Mouse (Mus musculus) right cerebral cortex, postnatal 36 days (tissue): ENCODE data around the gene Nepn.
A peak's percentile ranks its signal among the peaks of the same experiment; 100 is the strongest.

Experiments used
- DNase-seq, 2 experiments: peaks; one replicate each; pipeline ENCODE4 v3.0.0; 2022; ENCODE audit warnings: low spot score in 2 of 2, mixed read lengths in 1 of 2

The Nepn gene

GRCm38 (mm10) chr10:52405160-52405559, 16.4 kb downstream of the Nepn start:
- no peak for DNase-seq

GRCm38 (mm10) chr10:52407526-52407925, 18.8 kb downstream of the Nepn start:
- DNase-seq, result no peak

GRCm38 (mm10) chr10:52415020-52415419, 26.2 kb downstream of the Nepn start:
- no peak for DNase-seq

DNA sequence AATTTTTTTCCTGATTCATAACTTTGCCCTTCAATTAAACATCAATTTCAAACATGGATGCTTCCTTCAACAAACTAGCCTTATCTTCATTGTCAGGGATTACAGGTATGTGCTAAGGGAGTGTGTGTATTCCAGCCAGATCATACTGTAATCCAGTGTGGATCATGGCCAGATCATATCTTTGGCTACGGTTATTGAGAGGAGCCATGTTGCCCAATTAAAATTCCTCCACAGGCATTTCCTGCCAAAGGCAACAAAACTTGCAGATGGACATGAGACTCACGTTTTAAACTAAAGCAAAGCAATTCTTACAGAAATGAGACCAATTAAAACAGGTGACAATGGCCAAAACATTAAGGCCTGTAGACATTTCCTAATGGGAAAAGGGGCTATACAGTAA, 27.7 kb downstream of the Nepn start:
- DNase-seq, result no peak

DNA sequence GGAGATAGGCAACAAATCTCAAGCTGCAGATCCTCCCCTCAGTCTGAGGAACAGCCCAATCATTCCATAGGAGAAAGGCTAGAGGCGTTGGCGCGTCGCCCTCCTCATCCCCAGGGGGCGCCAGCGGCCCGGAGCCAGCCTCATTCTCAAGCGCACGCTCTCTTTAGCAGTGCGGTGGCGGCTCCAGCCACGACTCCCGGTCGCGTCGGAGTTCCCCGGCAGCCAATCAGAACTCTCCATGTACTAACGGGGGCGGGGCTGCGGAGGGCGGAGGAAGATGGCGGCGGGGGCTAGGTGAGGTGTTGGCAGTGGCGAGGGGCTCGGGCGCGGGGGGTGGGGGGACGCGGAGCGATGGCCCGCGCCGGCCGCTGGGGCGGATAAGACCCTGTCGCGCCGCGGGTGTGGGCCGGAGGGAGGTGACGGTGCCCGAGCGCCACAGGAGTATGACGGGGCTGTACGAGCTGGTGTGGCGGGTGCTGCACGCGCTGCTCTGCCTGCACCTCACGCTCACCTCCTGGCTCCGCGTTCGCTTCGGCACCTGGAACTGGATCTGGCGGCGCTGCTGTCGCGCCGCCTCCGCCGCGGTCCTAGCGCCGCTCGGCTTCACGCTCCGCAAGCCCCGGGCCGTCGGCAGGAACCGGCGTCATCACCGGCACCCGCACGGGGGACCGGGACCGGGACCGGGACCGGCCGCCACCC, 28.7 kb downstream of the Nepn start, which contains the start of gene Nus1:
Gene Nus1 (plus strand): TSS at position 249 of the 699 bp plus-strand sequence.
- peak; percentile 96 to 97 for DNase-seq

- DNase-seq, result peak in 1 of 2 experiments; percentile 23
These were observed 29.5 kb downstream of the Nepn start for GRCm38 (mm10) chr10:52417998-52418860.

DNA sequence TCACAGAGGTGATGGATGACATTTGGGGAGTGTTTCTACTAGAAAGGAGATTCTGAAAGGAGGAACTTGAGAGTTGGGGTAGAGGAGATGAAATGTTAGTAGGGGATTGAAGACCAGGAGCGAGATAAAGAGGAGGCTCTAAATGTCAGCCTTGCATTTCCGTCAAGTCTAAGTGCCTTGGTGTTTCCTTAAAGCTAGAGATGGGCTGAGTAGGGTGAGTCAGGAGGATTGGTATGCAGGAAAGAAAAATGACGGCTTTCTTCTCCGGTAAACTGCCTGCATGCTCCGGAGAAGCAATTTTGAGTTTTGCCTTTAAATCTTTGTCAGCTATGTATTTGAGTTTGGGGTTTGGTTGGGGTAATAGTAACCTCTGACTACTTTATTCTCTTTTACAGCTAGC, 30.2 kb downstream of the Nepn start:
- no peak for DNase-seq

- DNase-seq, result no peak
These were observed 30.6 kb downstream of the Nepn start for GRCm38 (mm10) chr10:52419402-52419801.

DNA sequence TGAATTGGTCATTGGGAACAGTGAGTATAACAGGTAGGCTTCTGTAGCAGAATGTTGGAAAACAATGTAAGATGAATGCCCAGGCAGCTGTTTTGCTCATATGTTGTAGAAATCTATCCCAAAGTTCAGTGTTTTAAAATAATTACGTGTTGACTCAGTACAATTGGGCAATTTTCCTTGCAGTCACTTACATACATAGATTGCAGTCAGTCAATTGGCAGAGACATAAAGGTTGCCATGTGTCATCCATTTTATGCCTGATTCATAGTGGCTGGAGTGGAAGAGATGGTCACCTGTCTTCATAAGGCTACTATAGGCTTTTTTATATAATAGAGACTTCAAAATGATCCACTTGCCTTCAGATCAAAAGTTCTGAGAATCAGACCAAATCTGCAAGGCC, 31.8 kb downstream of the Nepn start:
- no peak for DNase-seq

DNA sequence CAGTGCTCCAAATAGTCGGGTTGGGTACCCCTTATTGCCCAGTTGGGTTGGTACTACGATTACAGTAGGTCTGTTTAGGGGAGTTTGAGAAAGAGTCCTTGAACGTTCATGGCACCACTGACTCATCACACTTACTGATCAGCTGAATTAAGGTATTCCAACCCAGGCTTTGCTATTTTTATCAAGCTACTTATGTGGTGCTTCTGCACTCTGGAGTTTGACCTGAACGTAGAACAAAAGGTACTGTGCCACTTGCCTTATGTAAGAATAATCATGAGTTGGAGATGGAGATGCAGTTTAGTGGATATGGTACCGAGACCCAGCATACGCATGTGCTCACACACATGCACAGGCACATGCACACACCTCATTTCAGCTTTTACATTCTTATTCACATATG, 32.9 kb downstream of the Nepn start:
- no peak for DNase-seq

GRCm38 (mm10) chr10:52423097-52423496, 34.3 kb downstream of the Nepn start:
- DNase-seq, result no peak

GRCm38 (mm10) chr10:52426314-52426980, 37.7 kb downstream of the Nepn start:
- DNase-seq, result no peak

DNA sequence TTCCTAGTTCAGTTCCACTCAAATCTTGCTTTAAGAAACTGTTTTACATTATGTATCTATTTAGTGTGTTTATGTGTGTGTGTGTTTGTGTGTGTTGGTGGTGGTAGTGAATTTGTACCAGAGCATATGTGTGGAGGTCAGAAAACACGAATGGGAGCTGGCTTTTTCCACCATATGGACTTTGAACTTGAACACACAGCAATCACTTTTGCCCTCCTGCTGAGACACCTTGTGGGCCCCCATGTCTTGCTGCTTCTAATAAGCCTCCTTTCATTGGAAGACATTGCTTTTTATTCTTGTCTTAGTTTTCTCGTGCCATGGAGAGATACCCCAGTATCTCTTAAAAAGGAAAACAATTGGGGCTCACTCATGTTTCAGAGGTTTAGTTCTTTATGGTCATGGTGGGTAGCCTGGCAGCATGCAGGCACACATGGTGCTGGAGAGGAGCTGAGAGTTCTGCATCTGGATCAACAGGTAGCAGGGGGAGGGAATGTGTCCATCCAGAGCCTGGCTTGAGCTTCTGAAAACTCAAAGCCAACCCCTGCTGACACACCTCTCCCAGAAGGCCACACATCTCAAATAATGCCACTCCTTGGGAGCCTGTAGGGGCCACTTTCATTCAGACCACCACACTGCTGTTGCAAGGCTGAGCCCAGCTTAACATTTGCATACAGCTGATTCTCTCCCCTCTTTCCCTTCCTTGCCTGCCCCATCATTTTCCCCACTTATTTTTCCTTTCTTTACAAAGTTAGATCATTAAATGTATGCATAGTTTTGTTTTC, 39.1 kb downstream of the Nepn start:
- no peak for DNase-seq

- DNase-seq, result no peak
These were observed 42.2 kb downstream of the Nepn start for GRCm38 (mm10) chr10:52430953-52431352.

- no peak for DNase-seq
These were observed 46.1 kb downstream of the Nepn start for GRCm38 (mm10) chr10:52434836-52435235.
